Mouse (Mus musculus) B cell, adult 2 months (primary cell): Measurements from ENCODE around the gene Map2k2.
"Not testable (repeated sequence)": the region's sequence is repeated elsewhere in the genome, so short reads cannot be mapped to it uniquely, and the experiment has no call there.

Experiments
- DNase-seq, 2 experiments: peaks; one replicate each; pipeline ENCODE4 v3.0.0; 2022

The Map2k2 gene

DNA sequence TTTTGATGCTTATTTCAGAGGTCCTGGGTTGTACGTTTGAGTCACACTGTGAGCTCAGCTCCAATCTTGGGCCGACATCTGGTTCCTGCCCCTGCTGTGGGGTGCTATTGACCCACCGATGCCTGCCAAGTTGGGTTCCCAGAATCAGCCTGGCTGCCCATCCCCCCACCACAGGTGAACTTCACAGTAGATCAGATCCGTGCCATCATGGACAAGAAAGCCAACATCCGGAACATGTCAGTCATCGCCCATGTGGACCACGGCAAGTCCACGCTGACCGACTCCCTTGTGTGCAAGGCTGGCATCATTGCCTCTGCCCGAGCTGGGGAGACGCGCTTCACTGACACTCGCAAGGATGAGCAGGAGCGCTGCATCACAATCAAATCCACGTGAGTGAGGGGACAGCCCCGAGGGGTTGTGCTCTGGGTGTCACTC lies 71.8 kb downstream of the Map2k2 start:
- DNase-seq: peak; percentile 45 to 54

DNA sequence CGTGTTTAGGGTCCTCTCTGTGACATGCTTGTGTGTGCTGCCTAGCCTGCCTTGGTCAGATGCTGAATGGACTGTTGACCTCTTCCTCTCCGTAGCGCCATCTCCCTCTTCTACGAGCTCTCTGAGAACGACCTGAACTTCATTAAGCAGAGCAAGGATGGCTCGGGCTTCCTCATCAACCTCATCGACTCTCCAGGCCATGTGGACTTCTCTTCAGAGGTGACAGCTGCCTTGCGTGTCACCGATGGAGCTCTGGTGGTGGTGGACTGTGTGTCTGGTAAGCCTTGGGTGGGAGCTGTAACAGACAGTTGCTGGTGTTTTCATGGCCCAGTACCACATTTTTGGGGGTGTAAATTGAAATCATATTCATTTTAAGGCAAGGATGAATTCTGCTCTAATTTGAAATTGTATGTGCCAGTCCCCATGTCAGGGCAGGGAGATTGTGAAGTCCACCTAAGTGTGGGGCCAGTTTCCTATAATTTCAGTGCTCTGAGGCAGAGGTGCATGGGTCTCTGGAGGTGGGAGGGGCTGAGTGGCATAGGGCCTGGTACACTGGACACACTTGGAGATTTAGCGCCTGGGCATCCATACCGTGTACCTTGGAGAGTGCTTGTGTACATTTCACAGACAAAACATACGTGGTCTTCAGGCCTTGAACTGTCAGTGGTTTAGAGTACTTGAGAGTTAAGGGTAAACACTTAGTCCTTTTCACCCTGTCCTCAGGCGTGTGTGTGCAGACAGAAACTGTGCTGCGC lies 72.4 kb downstream of the Map2k2 start:
- DNase-seq: no peak

DNA sequence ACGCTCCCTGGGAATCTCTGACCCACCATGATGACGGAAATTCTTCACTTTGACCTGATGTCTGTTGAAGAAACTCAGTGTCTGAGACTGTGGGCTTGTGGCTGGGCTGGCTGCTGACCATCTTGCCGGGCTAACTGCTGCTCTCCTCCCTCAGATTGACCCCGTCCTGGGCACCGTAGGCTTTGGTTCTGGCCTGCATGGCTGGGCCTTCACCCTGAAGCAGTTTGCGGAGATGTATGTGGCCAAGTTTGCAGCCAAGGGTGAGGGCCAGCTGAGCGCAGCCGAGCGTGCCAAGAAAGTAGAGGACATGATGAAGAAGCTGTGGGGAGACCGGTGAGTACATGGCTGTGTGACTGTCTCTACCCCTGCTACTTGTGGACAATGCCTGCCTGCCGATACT lies 73.2 kb downstream of the Map2k2 start:
- DNase-seq: no peak

DNA sequence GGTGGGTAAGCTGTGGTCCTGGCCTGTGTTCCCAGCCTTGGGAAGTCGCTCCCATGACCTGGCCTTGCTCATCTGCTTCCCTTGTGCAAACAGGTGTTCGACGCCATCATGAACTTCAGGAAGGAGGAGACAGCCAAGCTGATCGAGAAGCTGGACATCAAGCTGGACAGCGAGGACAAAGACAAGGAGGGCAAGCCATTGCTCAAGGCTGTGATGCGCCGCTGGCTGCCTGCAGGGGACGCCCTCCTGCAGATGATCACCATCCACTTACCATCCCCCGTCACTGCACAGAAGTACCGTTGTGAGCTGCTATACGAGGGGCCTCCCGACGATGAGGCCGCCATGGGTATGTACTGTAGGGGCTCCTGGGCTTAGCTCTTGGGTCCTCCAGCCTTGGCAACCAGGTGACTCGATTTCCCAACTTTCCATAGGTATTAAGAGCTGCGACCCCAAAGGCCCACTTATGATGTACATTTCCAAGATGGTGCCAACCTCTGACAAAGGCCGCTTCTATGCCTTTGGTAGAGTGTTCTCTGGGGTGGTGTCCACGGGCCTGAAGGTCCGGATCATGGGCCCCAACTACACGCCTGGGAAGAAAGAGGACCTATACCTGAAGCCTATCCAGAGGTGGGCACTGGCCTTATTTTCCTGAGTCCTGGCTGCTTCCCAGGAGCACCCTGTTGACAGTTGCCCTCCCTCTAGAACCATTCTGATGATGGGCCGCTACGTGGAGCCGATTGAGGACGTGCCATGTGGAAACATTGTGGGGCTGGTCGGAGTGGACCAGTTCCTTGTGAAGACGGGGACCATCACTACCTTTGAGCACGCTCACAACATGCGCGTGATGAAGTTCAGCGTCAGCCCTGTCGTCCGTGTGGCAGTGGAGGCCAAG lies 74.0 kb downstream of the Map2k2 start:
- DNase-seq: no peak

DNA sequence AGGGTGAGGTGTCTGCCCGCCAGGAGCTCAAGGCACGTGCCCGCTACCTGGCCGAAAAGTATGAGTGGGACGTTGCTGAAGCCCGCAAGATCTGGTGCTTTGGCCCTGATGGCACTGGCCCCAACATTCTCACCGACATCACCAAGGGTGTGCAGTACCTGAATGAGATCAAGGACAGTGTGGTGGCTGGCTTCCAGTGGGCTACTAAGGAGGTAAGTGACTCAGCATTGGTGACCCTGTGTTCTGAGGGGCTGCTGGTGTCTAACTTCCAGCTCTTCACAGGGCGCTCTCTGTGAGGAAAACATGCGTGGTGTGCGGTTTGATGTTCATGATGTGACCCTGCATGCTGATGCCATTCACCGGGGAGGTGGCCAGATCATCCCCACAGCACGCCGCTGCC lies 75.2 kb downstream of the Map2k2 start:
- DNase-seq: no peak

DNA sequence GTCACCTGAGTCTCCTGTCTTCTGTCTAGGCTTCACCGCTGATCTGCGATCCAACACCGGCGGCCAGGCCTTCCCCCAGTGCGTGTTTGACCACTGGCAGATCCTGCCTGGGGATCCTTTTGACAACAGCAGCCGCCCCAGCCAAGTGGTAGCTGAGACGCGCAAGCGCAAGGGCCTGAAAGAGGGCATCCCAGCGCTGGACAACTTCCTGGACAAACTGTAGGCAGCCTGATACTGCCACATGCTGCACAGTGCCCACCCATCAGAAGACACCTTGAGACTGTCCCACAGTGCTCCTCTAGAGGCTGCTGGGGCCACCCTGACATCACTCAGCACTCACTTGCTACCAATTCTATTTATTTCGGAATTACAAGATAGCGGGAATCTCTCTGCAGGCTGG lies 76.1 kb downstream of the Map2k2 start:
- DNase-seq: not testable (repeated sequence)

DNA sequence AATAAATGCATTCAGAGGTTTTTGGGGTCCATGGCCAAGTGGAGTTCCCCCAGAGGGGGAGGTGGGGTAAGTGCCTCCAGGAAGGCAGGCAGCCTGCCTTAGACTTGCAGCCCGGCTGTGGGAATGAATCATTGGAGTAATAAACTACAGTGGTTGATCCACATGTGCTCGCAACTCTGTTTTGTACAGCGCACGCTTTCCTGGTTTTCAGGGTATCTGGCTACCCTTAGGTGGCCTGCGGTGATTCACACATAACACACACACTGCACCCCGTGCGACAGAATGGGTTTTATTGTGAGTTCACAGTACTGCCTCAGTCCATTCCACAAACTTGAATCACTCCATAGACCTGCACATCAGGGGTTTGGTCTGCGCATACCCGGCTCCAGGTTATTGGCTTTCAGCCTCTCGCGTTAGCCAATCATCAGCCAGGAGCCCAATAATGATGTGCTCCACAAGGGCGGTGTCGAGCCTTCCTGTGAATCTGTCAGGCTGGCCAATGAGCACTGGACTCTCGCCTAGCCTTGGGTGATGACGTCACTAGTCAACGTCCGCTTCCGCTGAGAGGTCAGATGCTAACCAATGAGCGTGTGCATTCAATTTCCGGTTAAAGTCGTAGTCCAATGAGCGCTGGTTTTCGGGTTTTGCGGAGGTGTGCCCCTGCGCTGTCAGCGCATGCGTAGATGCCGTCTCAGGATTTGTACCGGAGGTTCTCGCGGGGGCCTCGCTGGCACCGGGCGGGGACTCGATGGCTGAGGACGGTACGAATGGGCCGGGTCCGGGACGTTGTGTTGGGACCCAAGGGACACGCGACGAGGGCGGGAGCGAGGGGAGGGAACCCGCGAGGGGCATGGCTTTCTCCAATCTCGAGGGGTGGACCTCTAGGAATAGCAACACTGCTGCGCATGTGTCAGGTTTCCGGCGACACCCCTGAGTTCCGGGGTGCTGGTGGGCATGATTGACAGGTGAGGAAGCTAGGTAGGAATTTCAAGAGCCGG lies 76.9 kb downstream of the Map2k2 start, which contains the start of gene Dapk3:
Dapk3 (plus strand) TSS at position 670 of the 998 bp plus-strand sequence.
- DNase-seq: peak; percentile 94
